Mouse (Mus musculus) neural tube, embryonic 10.5 days (tissue): ENCODE measurements around the gene Adamts12.

Source experiments
- DNase-seq: peaks from one replicate; pipeline ENCODE4 v3.0.0-alpha.2; 2017; ENCODE audit warnings: low spot score; ENCODE audit errors: extremely low spot score

The Adamts12 gene

GRCm38 (mm10) chr15:11280689-11281264, 216.2 kb downstream of the Adamts12 start:
- no peak for DNase-seq

GRCm38 (mm10) chr15:11283171-11283570, 218.6 kb downstream of the Adamts12 start:
- no peak for DNase-seq

DNA sequence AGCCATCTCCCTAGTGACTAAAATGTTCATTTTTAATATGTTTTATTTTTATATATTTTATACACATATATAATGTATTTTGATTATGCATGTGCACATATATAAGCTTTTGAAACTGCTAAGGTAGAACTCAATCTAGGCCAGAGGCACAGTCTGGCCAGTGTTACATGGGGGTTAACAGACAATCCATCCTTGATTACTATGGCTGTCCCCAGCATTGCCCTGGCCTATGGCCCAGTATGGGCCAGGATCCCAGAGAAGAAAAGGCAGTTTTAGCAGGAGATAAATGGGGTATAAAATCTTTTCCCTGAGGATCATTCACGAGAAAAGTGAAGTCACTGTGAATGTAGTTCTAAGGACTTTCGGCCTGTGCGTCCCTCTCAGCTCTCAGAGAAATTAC, 223.2 kb downstream of the Adamts12 start:
- DNase-seq = no peak

DNA sequence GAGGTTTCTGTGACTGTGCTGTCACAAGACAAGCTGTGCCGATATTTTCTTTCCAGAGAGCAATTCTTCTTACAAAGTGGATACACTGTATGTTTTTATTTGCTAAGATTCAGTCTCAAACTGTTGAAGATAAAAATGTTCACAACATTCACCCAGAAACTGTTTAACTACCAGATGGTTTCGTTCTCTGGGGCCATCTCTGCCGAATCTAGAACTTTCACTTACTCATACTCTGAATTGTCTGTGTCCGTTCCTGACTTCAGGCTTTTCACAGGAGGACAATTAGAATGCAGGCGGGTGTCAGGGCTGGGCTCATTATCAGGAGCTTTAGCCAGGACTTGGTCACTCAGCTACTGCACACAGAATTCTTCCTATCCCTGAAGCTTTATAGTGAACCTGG, 227.7 kb downstream of the Adamts12 start:
- DNase-seq = no peak

DNA sequence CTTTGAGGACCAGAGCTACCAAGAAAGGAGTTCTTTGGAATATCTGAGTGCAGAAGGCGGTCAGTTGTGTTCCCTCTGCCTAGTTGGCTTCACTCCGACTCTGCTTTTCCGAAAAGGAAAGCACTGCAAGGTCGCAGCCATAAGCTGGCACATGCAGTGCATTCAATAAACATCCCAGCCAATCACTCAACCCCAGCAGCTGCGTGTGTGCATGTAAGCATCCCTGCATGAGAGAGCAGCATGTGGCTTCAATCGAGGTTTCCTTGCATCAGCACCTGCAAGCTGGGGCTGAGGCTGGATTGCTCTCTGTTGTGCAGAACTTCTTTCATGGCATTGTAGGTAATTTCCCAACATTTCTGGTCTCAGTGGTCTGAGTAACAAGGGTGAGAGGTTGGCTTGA, 230.4 kb downstream of the Adamts12 start:
- DNase-seq = no peak

GRCm38 (mm10) chr15:11297960-11298359, 233.4 kb downstream of the Adamts12 start:
- DNase-seq = no peak

- DNase-seq = no peak
These were observed 252.5 kb downstream of the Adamts12 start for GRCm38 (mm10) chr15:11317077-11317476.

DNA sequence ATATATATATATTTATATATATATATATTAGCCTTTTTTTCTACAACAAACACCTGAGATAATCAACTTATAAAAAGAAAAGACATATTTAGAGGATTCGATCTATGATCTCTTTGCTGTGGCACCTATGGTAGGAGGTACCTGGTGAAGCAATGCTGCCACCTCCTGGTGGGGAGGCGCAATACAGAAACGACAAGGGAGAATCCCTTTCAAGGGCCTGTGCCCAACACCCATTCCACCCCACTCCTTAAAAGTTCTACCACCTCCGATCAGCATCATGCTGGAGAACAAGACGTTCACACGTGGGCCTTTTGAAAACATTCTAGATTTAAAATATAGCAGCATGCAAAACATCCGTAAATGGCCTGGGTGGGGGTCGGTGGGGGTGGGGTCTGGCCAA, 255.9 kb downstream of the Adamts12 start:
- peak; percentile 64 for DNase-seq

DNA sequence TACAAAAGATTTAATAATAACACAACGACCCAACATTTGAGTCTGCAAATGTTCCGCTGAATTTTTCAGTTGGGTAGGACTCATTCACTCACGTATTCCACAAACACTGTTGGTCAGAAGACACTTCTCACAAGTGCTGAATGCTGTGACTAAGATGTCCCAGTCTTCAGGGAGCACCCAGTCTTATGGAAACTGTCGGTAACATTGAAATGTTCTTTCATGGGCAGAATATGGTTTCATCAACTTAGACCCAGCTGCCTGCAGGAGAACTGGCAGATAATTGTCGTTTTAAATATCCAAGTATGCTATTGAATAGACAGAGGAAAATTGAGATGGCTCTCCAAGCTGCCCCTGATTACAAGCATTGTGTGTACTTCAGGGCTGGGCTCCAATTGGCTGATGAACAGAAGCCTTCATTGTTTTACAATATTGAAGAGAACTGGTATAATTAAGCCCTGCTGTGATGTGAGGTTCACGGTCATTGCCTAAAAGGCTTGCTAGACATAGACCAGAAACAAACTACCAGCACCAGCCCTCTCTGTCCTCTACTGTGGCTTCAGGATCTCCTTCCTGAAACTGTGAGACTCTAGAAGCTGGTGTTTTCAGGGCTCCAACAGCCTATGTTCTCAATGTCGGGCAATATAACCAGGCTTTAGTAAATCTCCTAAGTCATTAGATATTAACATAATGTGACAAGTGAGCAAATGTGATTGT, 275.0 kb downstream of the Adamts12 start:
- no peak for DNase-seq

DNA sequence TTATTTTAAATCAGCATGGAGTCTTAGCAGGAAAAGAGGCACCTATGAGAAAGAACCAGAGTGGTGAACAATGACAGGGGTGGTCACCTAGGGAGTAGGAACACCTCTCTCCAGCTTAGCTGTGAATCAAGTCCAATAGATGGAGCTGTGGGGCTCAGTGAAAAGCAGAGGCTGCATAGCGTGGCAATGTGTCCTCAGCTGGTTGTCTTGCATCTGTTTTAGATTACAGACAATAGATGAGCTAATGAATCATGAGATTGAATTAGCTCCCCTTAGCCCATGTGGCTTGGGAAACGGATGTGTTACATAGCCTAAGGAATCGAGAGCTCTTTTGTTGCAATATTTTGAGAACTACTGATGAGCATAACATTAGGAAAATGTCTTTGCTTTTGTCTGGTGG, 291.3 kb downstream of the Adamts12 start:
- no peak for DNase-seq

GRCm38 (mm10) chr15:11357501-11357900, 292.9 kb downstream of the Adamts12 start:
- no peak for DNase-seq

DNA sequence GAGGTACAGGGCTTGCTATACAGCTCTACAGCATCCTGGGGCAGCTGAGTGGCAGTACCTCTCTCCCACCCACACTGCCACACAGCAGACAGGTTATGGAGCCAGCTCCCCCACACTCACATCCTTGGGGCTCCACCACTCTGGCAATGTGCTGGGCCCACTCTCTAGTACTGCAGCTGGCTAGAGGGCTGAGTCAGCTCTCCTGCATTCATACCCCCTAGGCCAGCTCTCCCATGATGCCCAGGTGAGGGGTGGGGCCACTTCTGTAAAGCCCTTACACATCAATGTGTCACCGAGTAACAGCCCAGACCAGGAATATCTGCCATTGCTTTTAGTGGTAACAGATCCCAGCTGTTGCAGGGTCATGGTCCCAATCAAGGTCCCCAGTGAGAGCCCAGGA, 296.3 kb downstream of the Adamts12 start:
- no peak for DNase-seq

- no peak for DNase-seq
These were observed 297.2 kb downstream of the Adamts12 start for GRCm38 (mm10) chr15:11361824-11362223.

- no peak for DNase-seq
These were observed 299.5 kb downstream of the Adamts12 start for GRCm38 (mm10) chr15:11364112-11364511.

- DNase-seq = no peak
These were observed 300.2 kb downstream of the Adamts12 start for GRCm38 (mm10) chr15:11364795-11365194.

- no peak for DNase-seq
These were observed 305.0 kb downstream of the Adamts12 start for GRCm38 (mm10) chr15:11369572-11369971.

DNA sequence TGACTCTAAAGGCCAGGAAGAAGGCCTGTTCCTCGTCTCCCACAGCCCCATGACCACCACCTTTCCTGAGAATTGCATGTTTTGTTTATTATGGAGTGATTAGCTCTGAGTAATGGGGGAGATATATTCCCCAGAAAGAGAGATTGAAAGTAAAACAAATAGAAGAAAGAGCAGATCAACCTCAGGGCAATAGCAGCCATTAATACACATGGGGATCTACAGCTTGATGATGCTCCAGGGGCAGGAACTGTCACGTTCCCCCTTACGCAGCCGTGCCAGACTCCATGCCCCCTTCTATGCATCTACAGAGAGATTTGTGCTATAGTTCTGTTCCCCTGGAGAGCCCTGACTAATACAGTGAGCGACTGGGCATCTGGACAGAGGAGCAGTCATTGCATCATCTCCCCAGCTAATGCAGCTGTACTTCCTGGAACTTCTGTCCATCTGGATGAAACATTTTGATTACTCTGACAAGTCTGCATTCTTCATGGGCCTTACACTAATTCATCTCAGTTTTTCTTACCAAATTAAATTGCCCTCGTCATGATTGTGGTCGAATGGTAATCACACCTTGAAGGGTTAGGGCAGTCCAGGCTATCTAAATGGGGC, 306.0 kb downstream of the Adamts12 start:
- no peak for DNase-seq

DNA sequence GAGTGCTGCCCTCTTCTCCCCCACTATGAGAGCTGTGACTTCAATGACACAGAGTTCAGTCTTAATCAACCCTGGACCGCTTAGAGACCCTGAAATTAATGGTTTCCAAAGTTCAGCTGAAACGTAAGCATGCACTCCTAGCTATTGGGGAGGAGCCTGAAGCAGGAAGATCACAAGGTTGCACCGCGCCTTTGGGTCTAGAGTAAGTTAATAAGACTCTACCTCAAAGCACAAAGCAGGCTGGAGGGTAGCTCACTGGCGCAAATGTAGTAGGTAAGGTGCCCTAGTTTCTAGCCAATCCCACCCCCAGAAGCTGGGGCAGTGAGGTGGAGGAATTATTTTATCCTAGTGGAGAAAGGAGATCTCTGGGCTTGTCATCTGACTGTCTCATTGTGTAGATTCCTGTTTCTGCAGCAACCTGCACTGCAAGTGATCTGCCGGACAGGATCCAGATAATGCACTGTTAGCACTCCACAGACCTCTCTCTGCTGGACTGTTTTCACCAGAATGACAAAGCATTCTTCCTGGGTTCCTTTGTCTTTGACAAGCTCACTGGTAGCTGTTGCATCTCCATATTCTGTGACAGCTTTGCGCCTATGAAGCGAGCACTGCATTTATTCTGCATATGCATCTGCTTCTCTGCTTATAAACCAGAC, 315.0 kb downstream of the Adamts12 start:
- DNase-seq = no peak

DNA sequence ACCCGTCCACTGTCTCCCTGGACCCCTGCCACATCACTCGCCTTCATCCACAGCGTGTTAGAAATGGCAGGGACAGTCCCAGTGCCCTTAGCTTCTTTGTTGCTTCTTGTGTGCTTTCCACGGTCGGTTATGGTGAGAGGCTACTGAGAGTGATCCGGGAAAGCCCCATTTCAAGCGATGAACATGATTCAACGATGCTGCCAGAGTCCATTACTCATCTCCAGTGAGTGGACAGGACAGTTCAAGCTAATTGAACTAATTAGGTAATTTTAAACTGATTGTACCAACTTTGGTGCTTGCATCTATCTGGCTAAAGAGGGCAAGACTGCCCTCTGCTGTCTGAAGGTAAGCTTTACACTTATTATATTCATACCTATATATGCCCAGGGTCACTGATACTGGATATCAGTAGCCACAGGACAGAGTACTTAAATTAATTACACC, 315.5 kb downstream of the Adamts12 start:
- DNase-seq = peak; percentile 37

DNA sequence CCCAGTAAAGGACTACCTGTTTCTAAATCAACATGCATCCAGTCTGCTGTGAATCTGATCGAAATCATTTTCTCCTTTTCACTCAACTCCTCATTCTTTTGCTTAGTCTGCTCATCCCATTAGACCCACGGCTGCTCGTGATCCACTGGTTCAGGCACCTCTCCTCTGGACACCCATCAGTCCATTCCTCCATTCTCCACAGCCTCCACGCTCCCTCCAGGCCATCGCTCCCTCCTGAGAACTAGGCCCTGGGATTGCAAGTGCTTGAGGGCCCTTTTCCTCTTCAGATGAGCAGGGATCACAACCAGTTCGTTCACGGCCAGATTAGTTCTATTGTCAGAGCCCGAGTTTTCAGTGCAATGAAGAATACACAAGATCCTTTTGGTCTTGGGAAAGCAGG, 316.0 kb downstream of the Adamts12 start:
- no peak for DNase-seq

DNA sequence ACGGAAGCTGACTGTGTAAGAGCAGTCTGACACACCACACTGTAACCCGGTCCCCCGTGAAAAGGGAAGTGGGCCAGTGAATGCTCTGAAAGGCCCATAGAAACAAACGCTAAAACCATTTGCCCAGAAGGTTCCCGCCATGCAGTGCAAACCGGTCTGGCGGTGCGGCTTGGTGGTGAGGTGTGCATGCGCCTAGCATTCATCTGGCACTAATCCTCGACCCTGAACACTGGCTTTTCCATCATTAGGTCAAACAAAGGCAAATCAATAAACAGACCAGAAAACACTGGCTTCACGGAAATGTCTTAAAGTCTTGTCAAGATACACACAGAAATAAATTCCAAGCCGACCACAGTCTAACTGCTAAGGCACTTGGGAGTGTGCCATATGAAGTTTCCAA, 318.0 kb downstream of the Adamts12 start:
- no peak for DNase-seq

DNA sequence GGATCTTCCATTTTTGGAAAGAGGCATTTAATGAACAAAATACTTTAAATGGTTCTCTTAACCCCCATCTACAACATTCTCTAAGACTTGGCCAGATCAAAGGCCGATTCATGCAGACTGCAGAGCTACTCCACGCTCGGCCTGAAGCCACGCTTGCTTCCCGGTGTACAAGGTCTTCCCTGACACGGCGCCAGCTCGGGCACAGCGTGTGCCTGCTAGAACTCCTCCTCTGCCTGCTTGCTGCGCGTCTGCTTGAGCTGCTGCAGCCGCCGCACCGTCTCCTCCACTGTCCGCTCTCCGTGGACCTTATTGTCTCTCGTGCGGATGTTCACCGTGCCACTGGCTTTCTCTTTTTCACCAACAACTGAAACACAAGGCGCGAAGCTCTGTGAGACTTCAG, 319.2 kb downstream of the Adamts12 start:
- no peak for DNase-seq
